Mouse (Mus musculus): ENCODE results near the gene Hoxd12.

The Hoxd12 gene

DNA sequence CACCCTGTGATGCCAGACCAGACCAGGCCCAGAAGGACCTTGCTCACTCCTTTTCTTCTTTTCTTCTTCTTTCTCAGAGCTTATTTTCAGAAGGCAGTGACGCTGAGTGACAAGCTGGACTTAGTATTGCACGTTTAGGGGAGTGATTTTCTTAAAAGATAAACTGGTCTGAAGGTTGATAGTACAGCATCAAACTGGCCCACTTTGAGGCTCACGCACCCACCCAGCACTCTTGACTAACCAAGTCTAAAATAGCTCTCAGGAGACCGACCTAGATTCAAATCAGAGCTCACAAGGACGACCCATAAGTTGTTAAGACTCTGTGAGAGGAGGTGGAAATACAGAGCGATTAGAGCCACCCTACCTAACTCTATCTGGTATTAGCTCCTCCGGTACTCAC is 8.4 kb upstream of the Hoxd12 start:
- DNase-seq: peak in 1 of 2 experiments; percentile 2

DNA sequence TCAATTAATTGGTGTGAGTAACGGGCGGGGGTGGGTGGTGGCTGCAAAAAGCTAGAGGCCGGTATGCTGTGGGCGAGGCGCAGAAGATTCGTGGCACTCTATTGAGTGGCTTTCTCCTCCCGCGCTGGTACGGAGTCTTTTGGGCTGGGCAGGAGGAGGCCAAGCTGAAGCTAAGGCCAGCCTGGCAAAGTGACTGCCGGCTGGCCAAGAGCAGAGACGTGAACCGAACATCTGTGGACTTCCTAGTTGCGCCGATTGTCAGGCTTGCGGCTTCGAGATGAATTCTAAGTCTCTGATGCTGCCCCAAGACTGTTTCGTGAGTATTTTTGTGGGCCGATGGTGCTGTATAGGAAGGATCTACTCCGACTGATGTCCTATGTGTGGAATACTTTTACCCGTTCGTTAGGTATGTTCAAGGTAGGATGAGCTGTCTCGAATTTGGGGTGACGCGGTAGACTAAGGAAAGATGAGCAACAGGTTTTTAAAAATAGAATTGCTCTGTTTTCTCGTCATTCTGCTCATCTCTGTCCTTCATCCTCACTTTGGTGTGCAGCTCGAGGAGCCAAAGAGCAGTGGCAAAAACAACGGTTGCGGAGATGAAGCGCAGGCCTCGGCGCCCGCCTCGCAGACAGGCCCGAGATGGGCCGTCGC is 7.5 kb upstream of the Hoxd12 start:
- peak in 1 of 2 experiments; percentile 28 for DNase-seq

DNA sequence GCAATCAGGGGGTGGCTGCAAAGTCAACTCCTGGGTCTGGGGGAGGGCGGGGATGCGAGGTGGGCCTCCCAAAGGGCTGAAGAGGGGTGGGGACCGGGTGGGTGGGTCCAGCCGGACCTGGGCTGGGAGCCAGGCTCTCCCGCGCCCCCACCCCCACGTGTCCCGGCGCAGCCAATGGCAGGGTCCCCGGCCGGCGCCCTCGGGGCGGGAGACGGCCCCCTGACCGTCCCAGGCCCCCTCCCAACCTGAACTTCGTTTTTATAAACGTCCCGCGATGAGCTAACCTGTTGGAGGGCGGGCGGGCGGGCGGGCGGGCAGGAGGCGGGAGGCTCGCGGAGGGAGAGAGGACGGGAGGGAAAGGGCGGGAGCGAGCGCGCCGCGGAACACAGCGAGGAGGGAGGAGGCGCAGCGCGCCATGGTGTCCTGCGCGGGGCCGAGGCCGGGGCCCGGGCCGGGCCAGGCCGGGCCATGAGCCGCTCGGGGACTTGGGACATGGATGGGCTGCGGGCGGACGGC is 6.9 kb upstream of the Hoxd12 start, which contains the start of gene Hoxd13:
Gene Hoxd13, plus strand, starts transcription at position 469 of the 516 bp plus-strand sequence.
- DNase-seq: no peak

DNA sequence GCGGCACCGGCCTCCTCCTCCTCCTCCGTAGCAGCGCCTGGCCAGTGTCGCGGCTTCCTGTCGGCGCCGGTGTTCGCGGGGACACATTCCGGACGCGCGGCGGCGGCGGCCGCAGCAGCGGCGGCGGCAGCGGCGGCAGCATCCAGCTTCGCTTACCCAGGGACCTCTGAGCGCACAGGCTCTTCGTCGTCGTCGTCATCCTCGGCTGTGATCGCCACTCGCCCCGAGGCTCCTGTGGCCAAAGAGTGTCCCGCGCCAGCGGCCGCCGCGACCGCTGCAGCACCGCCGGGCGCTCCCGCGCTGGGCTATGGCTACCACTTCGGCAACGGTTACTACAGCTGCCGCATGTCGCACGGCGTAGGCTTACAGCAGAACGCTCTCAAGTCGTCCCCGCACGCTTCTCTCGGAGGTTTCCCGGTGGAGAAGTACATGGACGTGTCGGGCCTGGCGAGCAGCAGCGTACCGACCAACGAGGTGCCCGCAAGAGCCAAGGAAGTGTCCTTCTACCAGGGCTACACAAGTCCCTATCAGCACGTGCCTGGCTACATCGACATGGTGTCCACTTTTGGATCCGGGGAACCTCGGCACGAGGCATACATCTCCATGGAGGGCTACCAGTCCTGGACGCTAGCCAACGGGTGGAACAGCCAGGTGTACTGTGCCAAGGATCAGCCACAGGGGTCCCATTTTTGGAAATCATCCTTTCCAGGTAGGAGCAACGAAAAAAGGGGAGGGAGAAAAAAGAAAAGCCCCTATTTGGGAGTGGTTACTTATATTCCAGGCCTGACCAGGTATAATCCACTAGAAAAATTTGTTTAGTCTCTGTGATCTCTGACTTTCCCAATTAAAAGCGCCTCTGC is 6.2 kb upstream of the Hoxd12 start:
- peak in 1 of 2 experiments; percentile 29 for DNase-seq

DNA sequence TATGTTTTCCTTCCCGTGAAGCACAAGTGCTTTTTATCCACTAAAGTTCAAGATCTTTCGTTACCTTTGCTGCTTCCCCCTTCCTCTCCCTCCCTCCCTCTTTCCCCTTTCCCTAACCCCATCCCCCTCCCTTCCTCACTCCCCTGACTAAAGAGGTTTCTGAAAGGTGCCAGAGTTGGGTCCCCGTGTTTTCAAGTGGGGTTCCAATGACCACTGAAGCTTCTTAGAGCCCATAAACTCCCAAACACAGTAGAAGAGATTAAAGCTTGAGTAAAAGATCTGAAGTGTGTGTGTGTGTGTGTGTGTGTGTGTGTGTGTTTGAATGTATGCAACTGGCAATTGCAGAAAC is 5.6 kb upstream of the Hoxd12 start:
- no peak for DNase-seq

DNA sequence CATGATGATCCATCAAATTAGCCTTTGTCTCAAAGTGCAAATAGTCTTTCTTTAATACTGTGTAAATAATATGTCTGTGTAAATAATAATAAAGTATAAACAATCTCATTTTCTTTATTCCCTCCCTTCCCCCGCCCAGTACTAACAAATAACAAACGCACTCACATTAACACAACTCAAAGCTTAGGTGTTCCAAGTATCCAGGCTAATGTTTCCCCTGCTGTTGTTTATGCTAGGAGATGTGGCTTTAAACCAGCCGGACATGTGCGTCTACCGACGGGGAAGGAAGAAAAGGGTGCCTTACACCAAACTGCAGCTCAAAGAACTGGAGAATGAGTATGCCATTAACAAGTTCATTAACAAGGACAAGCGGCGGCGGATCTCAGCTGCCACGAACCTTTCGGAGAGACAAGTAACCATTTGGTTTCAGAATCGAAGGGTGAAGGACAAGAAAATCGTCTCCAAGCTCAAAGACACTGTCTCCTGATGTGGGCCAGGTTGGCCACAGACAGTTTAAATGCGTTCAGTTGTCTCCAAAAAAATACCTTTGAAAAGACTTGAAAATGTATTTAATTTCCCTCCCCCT is 5.1 kb upstream of the Hoxd12 start:
- no peak for DNase-seq

DNA sequence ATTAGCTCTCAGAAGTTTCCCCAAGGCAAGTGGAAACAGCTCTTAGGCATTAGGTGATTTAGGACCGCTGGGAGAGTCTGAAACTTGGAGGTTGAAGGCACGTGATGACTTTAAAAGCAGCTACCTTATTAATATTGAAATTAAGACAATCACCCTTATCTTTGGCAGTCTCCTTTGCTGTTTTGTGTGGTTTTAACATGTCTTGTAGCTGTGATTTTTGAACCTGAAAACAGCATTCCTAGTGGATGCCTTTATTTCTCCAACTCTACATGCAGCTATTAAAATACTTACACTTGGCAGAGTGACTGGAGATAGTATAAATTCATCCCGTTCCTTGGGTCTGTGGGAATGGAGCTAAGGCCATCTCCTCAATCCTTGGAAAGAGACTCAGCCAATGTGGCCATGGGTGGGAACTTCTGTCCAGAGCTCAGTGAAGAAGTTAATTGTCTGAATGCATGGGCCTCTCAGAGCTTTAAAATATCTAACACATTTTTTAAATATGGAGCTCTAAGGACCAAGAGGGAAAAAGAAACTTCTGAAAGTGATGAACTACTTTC is 4.1 kb upstream of the Hoxd12 start:
- no peak for DNase-seq

DNA sequence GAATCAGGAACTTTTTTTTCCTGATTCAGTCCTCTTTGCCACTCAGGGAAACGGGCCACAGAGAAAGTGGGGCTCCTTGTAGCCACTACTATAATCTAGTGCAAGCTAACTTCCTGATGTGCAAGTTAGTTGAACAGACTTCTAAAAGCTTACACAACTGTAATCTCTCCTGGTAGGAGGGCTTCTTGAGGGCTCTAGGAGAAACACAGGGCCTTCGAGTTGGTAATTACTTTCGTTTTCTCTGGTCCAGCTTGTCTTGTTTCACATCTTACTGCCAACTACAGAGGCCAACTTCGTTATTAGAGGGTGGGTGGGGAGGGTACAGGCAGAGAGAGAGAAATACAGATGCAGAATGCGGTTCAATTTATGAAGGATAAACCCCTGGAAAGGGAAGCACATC is 3.0 kb upstream of the Hoxd12 start:
- no peak for DNase-seq

DNA sequence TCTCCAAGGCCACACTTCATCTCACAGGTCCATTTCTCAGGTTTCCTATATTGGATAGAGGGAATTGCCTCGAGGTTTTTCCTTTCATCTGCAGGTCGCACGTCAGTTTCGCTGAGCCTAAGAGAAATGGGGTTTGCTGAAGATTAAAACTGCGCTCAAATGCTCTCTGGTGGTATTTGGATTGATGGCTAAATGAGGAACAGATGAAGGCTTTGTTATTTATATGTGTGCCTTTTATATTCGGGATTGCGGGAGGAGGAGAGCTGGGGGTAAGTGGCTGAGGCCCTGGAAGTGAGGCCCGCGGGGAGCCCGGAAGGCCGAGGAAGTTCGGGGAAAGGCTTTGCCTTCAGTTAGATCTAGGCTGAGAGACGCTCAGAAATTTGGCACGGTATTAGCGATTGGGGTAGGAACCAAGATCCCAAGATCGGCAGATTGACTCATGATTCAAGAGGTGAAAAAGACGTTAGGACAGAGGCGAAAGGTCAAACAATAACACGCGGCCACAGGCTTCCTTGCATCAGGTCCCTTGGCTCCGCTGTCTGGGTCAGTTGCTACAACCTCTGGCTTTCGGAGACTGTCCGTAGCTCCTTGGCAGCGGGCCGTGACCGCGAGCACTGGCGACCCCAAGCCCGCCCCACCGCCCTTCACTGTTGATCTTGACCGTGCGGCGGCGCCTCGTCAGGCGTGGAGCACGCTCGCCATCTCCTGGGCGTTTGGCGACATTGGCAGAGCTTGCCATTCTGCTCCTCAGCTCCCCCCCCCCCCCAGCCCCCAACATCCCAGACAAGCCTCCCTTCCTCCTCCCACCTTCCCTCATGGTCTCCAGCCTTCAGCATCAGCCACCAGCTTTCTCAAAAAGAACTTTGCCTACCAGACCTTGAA is 2.1 kb upstream of the Hoxd12 start:
- DNase-seq: peak; percentile 60 to 76

DNA sequence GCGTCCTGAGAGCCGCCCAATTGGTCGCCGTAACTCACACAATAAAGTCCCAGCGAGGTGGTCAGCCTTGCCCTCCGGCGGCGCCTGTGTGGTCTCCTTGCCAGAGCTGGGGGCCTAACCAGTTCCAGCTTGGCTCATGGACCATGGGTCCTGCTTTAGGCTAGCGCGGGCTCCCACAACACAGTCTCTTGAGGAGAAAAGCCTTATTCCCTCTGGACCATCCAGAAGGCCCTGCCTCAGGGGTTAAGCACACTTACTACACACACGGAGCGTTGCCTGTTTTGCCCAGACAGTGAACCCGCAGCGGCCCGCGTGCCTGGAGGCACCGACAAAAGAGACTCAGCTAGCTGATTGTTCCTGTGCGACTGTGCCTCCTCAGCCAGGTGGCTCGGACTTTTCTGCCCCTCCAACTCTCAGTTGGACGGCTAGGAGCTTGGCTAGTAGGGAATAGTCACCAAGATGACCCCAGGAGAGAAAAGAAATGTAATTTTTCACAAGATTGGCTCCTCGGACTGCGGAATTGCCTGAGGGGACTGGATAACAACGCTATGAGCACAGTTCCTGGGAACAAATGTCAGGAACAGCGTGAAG is 883 bp upstream of the Hoxd12 start:
- DNase-seq: no peak

DNA sequence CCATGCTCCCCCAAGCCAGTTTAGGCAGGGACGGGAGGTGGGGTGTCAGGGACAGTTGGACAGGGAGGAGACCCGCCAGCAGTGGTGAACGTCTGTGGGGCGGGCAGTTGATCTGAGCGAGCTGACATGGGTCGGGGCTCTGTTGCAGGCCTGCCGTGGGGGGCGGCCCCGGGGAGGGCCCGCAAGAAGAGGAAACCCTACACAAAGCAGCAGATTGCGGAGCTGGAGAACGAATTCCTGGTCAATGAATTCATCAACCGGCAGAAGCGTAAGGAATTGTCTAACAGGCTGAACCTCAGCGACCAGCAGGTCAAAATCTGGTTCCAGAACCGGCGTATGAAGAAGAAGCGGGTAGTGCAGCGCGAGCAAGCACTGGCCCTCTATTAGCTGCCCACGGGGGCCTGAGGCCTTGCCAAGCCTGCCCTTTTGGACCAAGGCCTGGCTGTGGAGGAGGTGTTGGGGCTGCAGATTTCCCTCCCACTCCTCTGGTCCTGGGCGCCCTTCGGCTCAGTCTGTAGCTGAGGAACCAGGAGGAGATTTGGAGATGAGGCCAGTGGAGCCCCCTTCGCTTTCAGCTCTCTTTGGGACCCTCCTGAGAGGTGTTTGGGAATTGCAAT is 961 bp downstream of the Hoxd12 start:
- peak in 1 of 2 experiments; percentile 3 for DNase-seq

DNA sequence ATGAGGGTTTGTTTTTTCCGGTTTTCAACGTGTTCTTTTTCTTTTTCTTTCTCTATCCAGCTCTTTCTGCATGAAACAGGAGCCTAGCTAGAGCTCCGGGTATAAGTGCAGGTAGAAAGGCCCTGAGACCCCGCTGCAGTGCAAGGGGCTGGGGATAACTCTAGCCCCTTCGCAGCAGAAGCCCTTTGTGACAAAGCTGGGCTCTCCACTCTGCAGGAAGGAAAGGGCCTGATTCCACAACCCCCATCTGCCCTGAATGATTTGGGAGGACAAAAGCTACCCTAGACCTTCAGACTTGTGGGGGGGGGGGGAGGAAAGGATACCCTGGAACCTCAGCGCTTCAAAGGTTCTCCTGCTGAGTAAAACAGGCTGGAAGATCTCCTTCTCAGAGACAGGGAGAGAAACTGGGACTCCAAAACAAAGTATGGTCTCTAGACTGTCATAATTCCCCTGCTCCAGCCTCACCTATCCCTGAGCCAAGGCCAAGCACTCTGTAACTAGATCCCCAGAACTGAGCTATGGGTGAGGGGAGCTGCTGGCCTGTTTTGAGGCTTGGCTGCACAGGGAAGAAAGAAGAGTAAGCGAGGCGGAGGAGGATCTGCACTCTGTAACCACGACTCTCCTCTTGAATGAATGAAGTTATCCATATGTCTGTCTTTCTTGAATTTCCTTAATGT is 1.7 kb downstream of the Hoxd12 start:
- DNase-seq: no peak

DNA sequence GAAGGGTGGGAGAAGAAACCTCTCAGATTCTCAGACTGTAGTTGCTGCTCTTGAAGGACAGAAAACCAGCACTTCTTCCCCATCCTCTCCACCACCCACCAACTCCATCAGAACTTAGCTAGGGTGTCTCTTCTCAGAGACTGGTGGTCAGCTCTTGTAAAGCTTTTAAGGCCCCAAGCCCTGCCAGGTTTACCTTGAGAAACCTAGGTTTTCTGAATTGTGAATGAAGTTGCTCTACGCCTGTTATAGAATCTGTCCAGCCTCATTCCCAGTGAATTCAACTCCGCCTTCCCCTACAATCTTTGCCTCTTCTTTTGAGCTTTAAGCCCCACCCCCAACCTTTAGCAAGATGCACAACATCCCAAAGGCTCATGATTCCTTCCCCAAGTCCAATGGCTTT is 2.3 kb downstream of the Hoxd12 start:
- no peak for DNase-seq

DNA sequence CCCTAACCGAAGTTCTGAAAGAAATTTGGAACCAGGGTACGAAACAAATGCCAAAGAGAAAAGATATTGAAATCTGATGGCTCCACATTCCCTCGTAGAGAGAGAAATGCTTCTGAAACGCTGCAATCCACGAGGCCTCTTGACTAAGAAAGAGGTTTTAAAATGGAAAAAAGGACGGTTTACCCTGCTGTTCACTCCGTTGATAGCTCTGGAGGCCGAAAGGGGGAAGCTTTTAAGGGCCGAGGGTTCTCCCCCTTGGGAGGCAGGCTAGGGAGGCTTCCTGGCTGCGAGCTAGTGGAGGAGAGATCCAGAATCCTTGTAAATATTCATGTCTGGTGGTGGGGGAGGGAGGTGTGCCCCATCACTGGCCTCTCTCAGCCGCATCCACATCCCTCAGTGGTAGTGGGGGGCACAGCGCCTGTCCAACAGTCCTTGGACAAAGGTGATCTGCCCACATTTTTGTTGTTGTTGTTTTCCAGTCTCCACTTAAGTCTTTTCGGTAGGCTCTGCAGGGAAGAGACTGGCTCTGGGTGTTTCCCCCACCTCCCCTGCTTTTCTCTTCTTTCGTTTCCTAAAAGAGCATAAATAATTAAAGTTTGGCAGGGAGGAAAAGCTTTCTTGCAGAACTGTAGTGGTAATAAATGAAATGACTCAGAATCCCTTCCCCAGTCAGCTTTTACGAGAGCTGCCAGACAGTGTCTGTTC is 4.2 kb downstream of the Hoxd12 start, which contains the start of gene Hoxd11:
Gene Hoxd11, plus strand, starts transcription at position 667 of the 705 bp plus-strand sequence.
- DNase-seq: no peak

DNA sequence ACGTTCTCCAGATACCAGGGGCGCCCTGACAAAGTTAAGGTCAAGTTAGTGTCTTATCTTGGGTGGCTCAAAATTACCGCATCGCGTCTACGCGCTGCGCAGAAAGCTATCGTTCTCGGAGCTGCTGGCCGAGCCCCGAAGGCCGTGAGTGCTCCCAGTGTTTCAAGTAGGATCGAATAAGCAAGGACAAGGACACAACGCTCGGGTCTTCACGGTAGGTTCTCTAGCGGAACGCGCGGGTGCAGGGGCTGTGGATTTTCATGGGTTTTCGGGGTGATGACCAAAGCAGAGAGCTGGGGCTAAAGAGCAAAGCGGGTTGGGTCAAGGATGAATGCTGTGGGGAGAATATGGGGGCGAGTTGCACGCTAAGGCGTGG is 4.8 kb downstream of the Hoxd12 start:
- no peak for DNase-seq

DNA sequence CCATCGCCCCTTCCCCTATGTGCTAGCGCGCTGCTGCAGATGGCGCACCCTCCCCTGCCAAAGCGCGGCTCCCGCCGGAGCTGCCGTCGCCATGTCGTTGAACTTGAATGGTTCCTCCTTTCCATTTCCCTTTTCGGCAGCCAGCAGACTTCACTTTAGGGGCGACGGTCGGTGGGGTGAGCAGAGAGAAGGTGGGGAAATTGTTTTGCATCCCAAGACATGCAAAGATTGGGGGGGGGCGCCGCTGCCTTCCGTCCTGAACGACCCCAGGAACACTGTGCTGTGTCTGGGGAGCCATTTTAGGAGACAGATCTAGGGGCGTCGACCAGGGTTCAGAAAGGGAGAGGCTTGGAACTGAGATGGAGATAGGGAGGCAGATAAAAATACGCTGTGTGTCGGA is 5.2 kb downstream of the Hoxd12 start:
- no peak for DNase-seq

DNA sequence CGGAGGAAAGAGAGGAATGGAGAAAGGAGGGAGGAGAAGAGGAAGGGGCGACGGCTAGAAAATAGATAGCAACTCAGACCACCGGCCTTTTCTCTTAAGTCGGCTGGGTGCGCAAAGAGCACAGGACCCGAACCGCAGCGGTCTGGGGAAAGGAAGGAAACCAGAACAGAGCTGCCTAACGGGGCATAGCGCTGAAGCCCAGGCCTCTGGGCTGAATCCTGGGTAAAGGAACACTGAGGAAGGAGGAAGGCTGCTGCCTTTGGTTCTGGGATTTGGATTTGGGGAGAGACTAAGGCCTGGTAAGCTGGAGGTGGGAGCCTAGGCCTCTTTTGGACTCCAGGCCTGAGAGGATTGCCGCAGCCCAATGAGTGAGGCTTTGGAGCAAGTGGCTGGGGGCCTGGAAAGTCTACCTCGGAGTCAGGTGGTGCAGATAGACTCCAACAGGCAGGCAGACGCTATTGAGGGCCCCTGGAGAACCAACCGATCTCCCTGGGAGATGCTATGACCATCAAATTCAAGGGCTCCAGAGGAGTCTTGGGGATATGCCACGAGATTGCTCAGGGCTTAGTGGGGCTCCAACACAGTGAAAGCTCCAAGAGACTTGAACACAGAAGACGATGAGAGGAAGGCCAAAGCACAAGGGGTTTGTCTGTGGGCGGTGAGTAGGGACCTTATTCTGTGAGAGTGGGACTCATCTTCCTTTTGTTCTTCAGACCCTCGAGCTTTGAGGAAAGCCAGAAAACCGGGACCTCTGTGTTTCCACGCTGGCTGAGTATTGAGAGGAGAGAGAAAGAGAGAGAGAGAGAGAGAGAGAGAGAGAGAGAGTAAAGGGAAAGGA is 6.0 kb downstream of the Hoxd12 start:
- DNase-seq: no peak

DNA sequence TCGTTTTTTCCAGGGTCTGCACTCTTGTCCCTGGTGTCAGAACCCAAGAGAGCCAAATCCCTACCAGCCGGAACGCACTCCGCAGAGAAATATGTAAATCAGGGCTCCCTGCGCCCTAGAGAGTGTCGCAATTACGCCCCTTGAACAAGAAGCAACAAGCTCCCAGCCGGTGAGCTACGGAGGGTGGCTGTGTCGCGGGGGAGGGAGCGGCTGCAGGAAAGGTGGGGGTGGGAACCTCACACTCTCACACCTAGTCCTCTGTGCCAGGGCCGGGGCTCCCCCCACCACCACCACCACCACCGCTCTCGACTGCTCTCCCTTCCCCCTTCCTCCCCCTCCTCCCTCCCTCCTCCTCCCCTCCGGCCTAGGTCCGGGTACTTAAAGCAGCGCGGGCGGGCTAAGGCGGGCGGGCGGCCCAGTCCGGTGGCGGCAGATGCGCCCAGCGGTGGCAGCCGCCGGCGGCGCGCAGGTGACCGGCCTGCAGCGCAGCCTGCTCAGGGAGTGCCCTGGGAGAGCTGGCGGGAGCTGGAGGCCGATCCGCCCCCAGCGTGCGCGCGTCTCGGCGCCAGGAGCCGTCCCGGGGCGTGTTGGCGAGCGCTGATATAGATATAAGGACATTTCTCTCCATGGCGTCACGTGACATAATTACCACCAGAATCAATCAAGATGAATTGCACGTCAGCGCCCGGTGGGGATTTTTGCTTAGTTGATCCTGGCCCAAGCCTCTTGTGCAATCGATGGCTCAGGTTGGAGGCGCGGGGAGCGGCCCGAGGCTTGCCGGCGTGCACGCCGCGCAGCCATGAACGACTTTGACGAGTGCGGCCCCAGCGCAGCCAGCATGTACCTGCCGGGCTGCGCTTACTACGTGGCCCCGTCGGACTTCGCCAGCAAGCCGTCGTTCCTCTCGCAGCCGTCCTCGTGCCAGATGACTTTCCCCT is 7.0 kb downstream of the Hoxd12 start:
- DNase-seq: no peak
